Mouse (Mus musculus) Muller cell, postnatal 12 days (primary cell): ENCODE data around the gene Dnah3.

Source experiments
- DNase-seq: peaks from one replicate; pipeline ENCODE4 v3.0.0-alpha.2; 2015; ENCODE audit errors: inconsistent ontology term

The Dnah3 gene

GRCm38 (mm10) chr7:120054016-120054415 lies 41.1 kb downstream of the Dnah3 start:
- DNase-seq = no peak

GRCm38 (mm10) chr7:120050447-120050846 lies 44.6 kb downstream of the Dnah3 start:
- no peak for DNase-seq

GRCm38 (mm10) chr7:120043990-120044389 lies 51.1 kb downstream of the Dnah3 start:
- DNase-seq = no peak

GRCm38 (mm10) chr7:120036422-120036821 lies 58.7 kb downstream of the Dnah3 start:
- DNase-seq = peak; percentile 71

GRCm38 (mm10) chr7:120034996-120035395 lies 60.1 kb downstream of the Dnah3 start:
- DNase-seq = peak; percentile 46

GRCm38 (mm10) chr7:120034566-120034965 lies 60.5 kb downstream of the Dnah3 start:
- no peak for DNase-seq

- DNase-seq = no peak
Measured at GRCm38 (mm10) chr7:120028669-120029068, 66.4 kb downstream of the Dnah3 start.

- DNase-seq = no peak
Measured at GRCm38 (mm10) chr7:119997066-119997465, 98.0 kb downstream of the Dnah3 start.

- peak; percentile 79 for DNase-seq
Measured at GRCm38 (mm10) chr7:119985279-119985912, 109.7 kb downstream of the Dnah3 start.

- DNase-seq = no peak
Measured at GRCm38 (mm10) chr7:119980170-119980569, 114.9 kb downstream of the Dnah3 start.

GRCm38 (mm10) chr7:119978576-119978975 lies 116.5 kb downstream of the Dnah3 start:
- no peak for DNase-seq

GRCm38 (mm10) chr7:119977574-119977973 lies 117.5 kb downstream of the Dnah3 start:
- DNase-seq = no peak

GRCm38 (mm10) chr7:119976256-119976655 lies 118.8 kb downstream of the Dnah3 start:
- DNase-seq = no peak

- peak; percentile 22 for DNase-seq
Measured at GRCm38 (mm10) chr7:119974214-119974613, 120.9 kb downstream of the Dnah3 start.

- no peak for DNase-seq
Measured at GRCm38 (mm10) chr7:119969320-119969719, 125.8 kb downstream of the Dnah3 start.

- no peak for DNase-seq
Measured at GRCm38 (mm10) chr7:119965651-119966395, 129.3 kb downstream of the Dnah3 start.

- no peak for DNase-seq
Measured at GRCm38 (mm10) chr7:119965205-119965604, 129.9 kb downstream of the Dnah3 start.

GRCm38 (mm10) chr7:119961107-119961506 lies 134.0 kb downstream of the Dnah3 start:
- DNase-seq = peak; percentile 26

- DNase-seq = no peak
Measured at GRCm38 (mm10) chr7:119960546-119960945, 134.5 kb downstream of the Dnah3 start.

- no peak for DNase-seq
Measured at GRCm38 (mm10) chr7:119960006-119960405, 135.1 kb downstream of the Dnah3 start.

GRCm38 (mm10) chr7:119959491-119959890 lies 135.6 kb downstream of the Dnah3 start:
- no peak for DNase-seq

- DNase-seq = no peak
Measured at GRCm38 (mm10) chr7:119959091-119959490, 136.0 kb downstream of the Dnah3 start.

- no peak for DNase-seq
Measured at GRCm38 (mm10) chr7:119957421-119957820, 137.7 kb downstream of the Dnah3 start.
